Comparison of ENCODE assay signal across 8 mouse cellular contexts in genomic region chr6:87671353-87671752, GRCm38 (mm10). TPM values are rescaled to one million over a fixed set of nuclear protein-coding genes. Genes with fewer than 3 reads are reported as not detected.
DNase-seq lines count a peak whose midpoint lies in the region; ATAC-seq and TF ChIP-seq lines count a peak whose summit lies in the region.

No protein-coding gene starts in this region.

- peak overlapping the region; percentile 83 for H3K4me3 ChIP-seq in cerebellum, adult 2 months (replicated peaks; ENCODE audit: insufficient read depth, low read depth, low read length)
- peak overlapping the region; percentile 84 for H3K4me3 ChIP-seq in neural tube, embryonic 11.5 days (ENCODE audit: low read depth, low read length)
- peak overlapping the region; percentile 75 for H3K4me3 ChIP-seq in limb, embryonic 11.5 days (ENCODE audit: low read depth, low read length)
- H3K4me3 ChIP-seq in small intestine, adult 2 months (ENCODE audit: low read depth, low read length) = peak overlapping the region; percentile 89

- H3K9me3 ChIP-seq in neural tube, embryonic 11.5 days (ENCODE audit: control insufficient read depth, low read length) = no peaks in the 10 kb centered on the region
- no peaks in the 10 kb centered on the region for H3K9me3 ChIP-seq in limb, embryonic 11.5 days (ENCODE audit: control insufficient read depth, low read length)

- H3K4me2 ChIP-seq in neural tube, embryonic 11.5 days (ENCODE audit: low read depth) = peak overlapping the region; percentile 90
- H3K4me2 ChIP-seq in limb, embryonic 11.5 days (ENCODE audit: low read depth, severe bottlenecking) = peak overlapping the region; percentile 83

- no peaks in the 10 kb centered on the region for H3K4me1 ChIP-seq in cerebellum, adult 2 months (ENCODE audit: control insufficient read depth, insufficient read depth, low read length)
- no peaks in the 10 kb centered on the region for H3K4me1 ChIP-seq in neural tube, embryonic 11.5 days (ENCODE audit: control insufficient read depth, insufficient read depth, low read length)
- H3K4me1 ChIP-seq in limb, embryonic 11.5 days (ENCODE audit: control insufficient read depth, insufficient read depth, low read length) = 0 out of 2 replicates have a peak, but pooled peaks cover 2% of the 10 kb centered on the region
- no peaks in the 10 kb centered on the region for H3K4me1 ChIP-seq in small intestine, adult 2 months (ENCODE audit: control insufficient read depth, insufficient read depth, insufficient read length, low read length)

- no peak for ATAC-seq in cerebellum, adult (ENCODE audit: insufficient number of reproducible peaks, low FRiP score, low TSS enrichment)
- ATAC-seq in neural tube, embryonic 11.5 days (ENCODE audit: insufficient read depth, low FRiP score, low TSS enrichment) = no peak
- no peak for ATAC-seq in limb, embryonic 11.5 days (ENCODE audit: insufficient number of reproducible peaks, low FRiP score, low TSS enrichment, low read depth)

- 8% methylated on average over 8 of the region's 8 CpGs for WGBS in cerebellum, adult 2 months
- WGBS in neural tube, embryonic 11.5 days = 14% methylated on average over 8 of the region's 8 CpGs
- WGBS in limb, embryonic 11.5 days = 9% methylated on average over 8 of the region's 8 CpGs
- under 1% methylated on average over 8 of the region's 8 CpGs for WGBS in small intestine, adult 2 months

- TF ChIP-seq CTCF in cerebellum, adult 2 months (IDR thresholded peaks at IDR 0.05; ENCODE audit: borderline replicate concordance, insufficient read depth, low read depth, low read length) = no peak
- TF ChIP-seq CTCF in small intestine, adult 2 months (IDR thresholded peaks at IDR 0.05; ENCODE audit: extremely low read depth, insufficient read length, insufficient replicate concordance, low read depth, low read length) = no peak

- TF ChIP-seq POLR2A in cerebellum, adult 2 months (IDR thresholded peaks at IDR 0.05; ENCODE audit: borderline replicate concordance, insufficient read depth, low read length) = no peak
- TF ChIP-seq POLR2A in small intestine, adult 2 months (IDR thresholded peaks at IDR 0.05; ENCODE audit: low read depth, low read length) = no peak

- DNase-seq in cerebellum, adult 2 months = no peak
- DNase-seq in neural tube, embryonic 11.5 days (ENCODE audit: low spot score) = no peak
- DNase-seq in neural tube, embryonic 10.5 days (ENCODE audit: extremely low spot score, low spot score) = no peak
- no peak for DNase-seq in limb, embryonic 11.5 days (ENCODE audit: low spot score)
- DNase-seq in urinary bladder, adult 2 months (ENCODE audit: low spot score) = no peak
- DNase-seq in right cerebral cortex, adult 18-20 months = no peak

- no peak overlapping the region for H3K27ac ChIP-seq in cerebellum, adult 2 months (ENCODE audit: insufficient read depth, low read length)
- no peak overlapping the region for H3K27ac ChIP-seq in neural tube, embryonic 11.5 days (ENCODE audit: low read depth, low read length)
- no peak overlapping the region for H3K27ac ChIP-seq in limb, embryonic 11.5 days (replicated peaks; ENCODE audit: low read depth, low read length)
- peak overlapping the region; percentile 48 for H3K27ac ChIP-seq in small intestine, adult 2 months (ENCODE audit: insufficient read depth, low read depth, low read length)

- H3K36me3 ChIP-seq in neural tube, embryonic 11.5 days (ENCODE audit: control insufficient read depth, insufficient read depth, low read length) = no peaks in the 10 kb centered on the region
- H3K36me3 ChIP-seq in limb, embryonic 11.5 days (ENCODE audit: control insufficient read depth, insufficient read depth, low read length) = no peaks in the 10 kb centered on the region; the same call in 1 of the 2 replicates
- no peaks in the 10 kb centered on the region for H3K36me3 ChIP-seq in small intestine, adult 2 months (ENCODE audit: control insufficient read depth, insufficient read depth, low read length)

- no peaks in the 10 kb centered on the region for H3K27me3 ChIP-seq in cerebellum, adult 2 months (ENCODE audit: control insufficient read depth, insufficient read depth, low read length)
- H3K27me3 ChIP-seq in neural tube, embryonic 11.5 days (ENCODE audit: control insufficient read depth, insufficient read depth, low read length) = no peaks in the 10 kb centered on the region
- no peaks in the 10 kb centered on the region for H3K27me3 ChIP-seq in limb, embryonic 11.5 days (ENCODE audit: control insufficient read depth, insufficient read depth, low read length)
- no peaks in the 10 kb centered on the region for H3K27me3 ChIP-seq in small intestine, adult 2 months (ENCODE audit: control insufficient read depth, insufficient read depth, low read length)

- H3K9ac ChIP-seq in neural tube, embryonic 11.5 days (ENCODE audit: low read length) = peak overlapping the region; percentile 69
- H3K9ac ChIP-seq in limb, embryonic 11.5 days (ENCODE audit: low read length) = peak overlapping the region; percentile 57

RNA-seq across cellular contexts. Expression of gene Aplf, which starts 0.6 kb away (rescaled TPM):
- polyA plus RNA-seq in cerebellum, adult 2 months (2012; rRNA removed) = 4.6 and 5.0 TPM in 2 replicates
- 14.9 and 15.4 TPM in 2 replicates for polyA plus RNA-seq in neural tube, embryonic 11.5 days (2014; fragmentation: Nextera tagmentation; extraction: Ambion mirVana)
- 15.4 and 17.1 TPM in 2 replicates for polyA plus RNA-seq in limb, embryonic 11.5 days (2014; fragmentation: Nextera tagmentation; extraction: Ambion mirVana)
- 1.7 and 3.0 TPM in 2 replicates for polyA plus RNA-seq in small intestine, adult 2 months (2012; rRNA removed)
- polyA plus RNA-seq in urinary bladder, adult 2 months (2012; rRNA removed) = 7.5 and 8.1 TPM in 2 replicates

RNA-seq across cellular contexts. Expression of gene Efcc1, which starts 59.3 kb away (rescaled TPM):
- 4.0 and 4.5 TPM in 2 replicates for polyA plus RNA-seq in cerebellum, adult 2 months (2012; rRNA removed)
- polyA plus RNA-seq in neural tube, embryonic 11.5 days (2014; fragmentation: Nextera tagmentation; extraction: Ambion mirVana) = 6.2 and 6.4 TPM in 2 replicates
- polyA plus RNA-seq in limb, embryonic 11.5 days (2014; fragmentation: Nextera tagmentation; extraction: Ambion mirVana) = 0.07 and 0.37 TPM in 2 replicates
- 2.6 and 4.0 TPM in 2 replicates for polyA plus RNA-seq in small intestine, adult 2 months (2012; rRNA removed)
- 3.9 and 6.0 TPM in 2 replicates for polyA plus RNA-seq in urinary bladder, adult 2 months (2012; rRNA removed)
